Mouse (Mus musculus) E14TG2a.4 (cell line): ENCODE results near the gene Lrrc39.

Source experiments
- H3K27me3 ChIP-seq: 2 replicates; pipeline ENCODE4 v1.6.1; 2014; ENCODE audit warnings: low read length, control low read depth; ENCODE audit not compliant: insufficient read depth
- H3K36me3 ChIP-seq: 2 replicates; pipeline ENCODE4 v1.6.1; 2014; ENCODE audit warnings: low read length, control low read depth; ENCODE audit not compliant: insufficient read depth
- H3K4me1 ChIP-seq: replicated peaks from 2 replicates; pipeline ENCODE4 v1.6.1; 2014; ENCODE audit warnings: low read depth, low read length, control low read depth
- H3K4me3 ChIP-seq: replicated peaks from 2 replicates; pipeline ENCODE4 v1.5.1; 2014; ENCODE audit warnings: mild to moderate bottlenecking, low read length
- H3K9me3 ChIP-seq: 2 replicates; pipeline ENCODE4 v1.6.1; 2014; ENCODE audit warnings: low read length, control low read depth
- CTCF ChIP-seq: conservative IDR thresholded peaks from 2 replicates; pipeline ENCODE4 v1.5.1; 2014; ENCODE audit warnings: low read length
- NANOG ChIP-seq: IDR thresholded peaks from 2 replicates; pipeline ENCODE4 v1.6.1; 2014; ENCODE audit warnings: borderline replicate concordance, low read length, mixed read lengths
- POU5F1 ChIP-seq: IDR thresholded peaks from 2 replicates; pipeline ENCODE4 v1.6.1; 2014; ENCODE audit warnings: low read length, borderline replicate concordance

Gene Lrrc39

DNA sequence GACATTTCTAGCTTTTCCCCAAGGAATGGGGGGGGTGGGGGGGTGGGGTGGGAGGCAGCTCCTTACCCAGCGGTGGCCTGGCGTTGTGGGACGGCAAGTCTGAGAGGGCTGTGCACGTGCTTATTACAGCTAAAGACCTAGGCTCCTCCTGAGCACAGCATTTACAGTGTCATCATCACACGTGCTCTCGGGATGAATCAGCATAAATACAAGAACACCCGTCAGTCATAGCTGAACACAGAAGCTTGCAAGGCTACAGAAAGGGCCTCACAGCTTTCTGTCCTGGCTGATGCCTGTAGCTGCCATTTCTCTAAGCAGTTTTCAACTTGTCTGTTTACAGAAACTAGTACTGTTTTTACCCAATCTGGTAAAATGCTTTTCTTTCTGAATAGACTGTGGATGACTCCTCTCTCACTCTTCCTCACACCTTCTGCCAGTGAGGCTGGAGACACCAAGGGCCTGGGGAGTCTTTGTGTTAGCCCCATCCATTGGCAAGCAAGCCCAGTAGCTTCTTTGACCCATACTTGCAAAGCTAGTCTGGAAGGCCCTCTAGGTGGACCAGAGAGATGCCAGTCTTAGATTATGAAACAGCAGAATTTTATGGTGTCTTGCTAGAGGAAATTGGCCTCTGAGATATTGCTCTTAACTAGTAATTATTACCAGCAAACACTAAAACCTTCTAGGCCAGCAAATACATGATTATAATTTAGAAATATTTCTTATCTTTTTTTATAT lies 58.0 kb downstream of the Lrrc39 start:
- H3K36me3 ChIP-seq: peaks cover 34% of the 10 kb centered on the region
- no peaks in the 10 kb centered on the region for H3K9me3 ChIP-seq
- no peak overlapping the region for H3K4me3 ChIP-seq
- H3K27me3 ChIP-seq: no peaks in the 10 kb centered on the region
- H3K4me1 ChIP-seq: peaks cover 43% of the 10 kb centered on the region
- TF ChIP-seq POU5F1 (no peak), NANOG (no peak), CTCF (no peak)

DNA sequence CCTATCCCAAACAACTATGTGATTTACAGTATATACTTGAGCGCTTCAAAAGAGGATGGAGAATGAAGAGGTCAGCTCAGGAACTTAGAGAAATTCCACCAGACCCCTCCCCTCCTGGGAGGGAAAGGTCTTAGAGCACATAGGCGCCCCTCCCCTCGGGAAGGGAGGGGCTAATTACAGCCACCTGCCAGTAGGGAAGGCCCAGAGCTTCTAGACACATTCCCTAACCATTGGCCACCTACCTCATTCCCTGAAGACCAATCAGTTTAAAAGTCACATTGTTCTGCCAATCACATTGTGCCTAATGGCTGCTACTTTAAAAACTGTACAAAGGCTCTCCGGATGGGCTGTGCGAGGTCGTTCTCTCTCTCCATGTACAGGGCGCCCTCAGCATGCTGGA lies 59.9 kb downstream of the Lrrc39 start:
- Histone ChIP-seq H3K4me1 (peaks cover 43% of the 10 kb centered on the region), H3K27me3 (no peaks in the 10 kb centered on the region), H3K9me3 (no peaks in the 10 kb centered on the region), H3K4me3 (peak overlapping the region; percentile 65), H3K36me3 (peaks cover 40% of the 10 kb centered on the region)
- no peak for TF ChIP-seq CTCF

- no peaks in the 10 kb centered on the region for H3K9me3 ChIP-seq
- no peaks in the 10 kb centered on the region for H3K27me3 ChIP-seq
- H3K36me3 ChIP-seq: peaks cover 93% of the 10 kb centered on the region
- TF ChIP-seq NANOG (no peak), POU5F1 (no peak)
- peaks cover 17% of the 10 kb centered on the region for H3K4me1 ChIP-seq
- H3K4me3 ChIP-seq: no peak overlapping the region
Measured at GRCm38 (mm10) chr3:116631459-116631858, 68.7 kb downstream of the Lrrc39 start.
